Mouse (Mus musculus): ENCODE measurements around the gene Atp8a2. TPM values are rescaled to one million over a fixed set of nuclear protein-coding genes. Genes with fewer than 3 reads are reported as not detected.

Atp8a2 gene
- polyA plus RNA-seq, 1 experiment from 2014 or later, result 10.8 TPM

GRCm38 (mm10) chr14:60117792-60118585 is 79.0 kb downstream of the Atp8a2 start:
- Histone ChIP-seq H3K4me1 (replicated peaks) (peaks cover 4% of the 10 kb centered on the region; the same call in 1 of the 2 replicates), H3K36me3 (no peaks in the 10 kb centered on the region), H3K9me3 (replicated peaks) (no peaks in the 10 kb centered on the region), H3K27me3 (replicated peaks) (no peaks in the 10 kb centered on the region), H3K4me3 (no peak overlapping the region), H3K9ac (no peak overlapping the region), H3K27ac (ENCODE audit: poor library complexity, severe bottlenecking) (no peak overlapping the region), H3K4me2 (no peak overlapping the region)
- WGBS, result 65% methylated on average over 9 of the region's 9 CpGs
- no peak for ATAC-seq (ENCODE audit: insufficient number of reproducible peaks, low FRiP score)

GRCm38 (mm10) chr14:60086808-60087725 is 109.9 kb downstream of the Atp8a2 start:
- peak; percentile 79 for ATAC-seq (ENCODE audit: insufficient number of reproducible peaks, low FRiP score)

GRCm38 (mm10) chr14:60086254-60086807 is 110.6 kb downstream of the Atp8a2 start:
- Histone ChIP-seq H3K4me2 (peak overlapping the region; percentile 86), H3K27me3 (replicated peaks) (peaks cover 21% of the 10 kb centered on the region; the same call in 1 of the 2 replicates), H3K9ac (peak overlapping the region; percentile 31; the same call in 1 of the 2 replicates), H3K9me3 (replicated peaks) (no peaks in the 10 kb centered on the region), H3K4me3 (peak overlapping the region; percentile 47), H3K4me1 (replicated peaks) (peaks cover 12% of the 10 kb centered on the region), H3K27ac (ENCODE audit: poor library complexity, severe bottlenecking) (no peak overlapping the region), H3K36me3 (no peaks in the 10 kb centered on the region)
- ATAC-seq (ENCODE audit: insufficient number of reproducible peaks, low FRiP score), result no peak; the same call in 1 of the 2 replicates
- 4% methylated on average over 21 of the region's 21 CpGs for WGBS

More at GRCm38 (mm10) chr14:60086808-60087725, 109.9 kb downstream of the Atp8a2 start:
- H3K9me3 ChIP-seq (replicated peaks), result no peaks in the 10 kb centered on the region
- H3K27ac ChIP-seq (ENCODE audit: poor library complexity, severe bottlenecking), result no peak overlapping the region
- peak overlapping the region; percentile 47 for H3K4me3 ChIP-seq
- peak overlapping the region; percentile 31; the same call in 1 of the 2 replicates for H3K9ac ChIP-seq
- H3K36me3 ChIP-seq, result no peaks in the 10 kb centered on the region
- 11% methylated on average over 32 of the region's 33 CpGs for WGBS
- H3K4me1 ChIP-seq (replicated peaks), result peaks cover 12% of the 10 kb centered on the region
- peaks cover 21% of the 10 kb centered on the region; the same call in 1 of the 2 replicates for H3K27me3 ChIP-seq (replicated peaks)
- peak overlapping the region; percentile 86 for H3K4me2 ChIP-seq

GRCm38 (mm10) chr14:60082771-60083170 is 114.2 kb downstream of the Atp8a2 start:
- peaks cover 12% of the 10 kb centered on the region for H3K4me1 ChIP-seq (replicated peaks)
- no peaks in the 10 kb centered on the region for H3K9me3 ChIP-seq (replicated peaks)
- no peak overlapping the region for H3K27ac ChIP-seq (ENCODE audit: poor library complexity, severe bottlenecking)
- ATAC-seq (ENCODE audit: insufficient number of reproducible peaks, low FRiP score), result no peak
- H3K36me3 ChIP-seq, result no peaks in the 10 kb centered on the region
- no peak overlapping the region for H3K4me2 ChIP-seq
- no peak overlapping the region for H3K9ac ChIP-seq
- peaks cover 20% of the 10 kb centered on the region; the same call in 1 of the 2 replicates for H3K27me3 ChIP-seq (replicated peaks)
- 79% methylated on average over 8 of the region's 8 CpGs for WGBS
- no peak overlapping the region for H3K4me3 ChIP-seq

- 68% methylated on average over 4 of the region's 4 CpGs for WGBS
- Histone ChIP-seq H3K27me3 (replicated peaks) (no peaks in the 10 kb centered on the region), H3K9ac (no peak overlapping the region), H3K27ac (ENCODE audit: poor library complexity, severe bottlenecking) (no peak overlapping the region), H3K4me3 (no peak overlapping the region), H3K4me2 (no peak overlapping the region), H3K9me3 (replicated peaks) (no peaks in the 10 kb centered on the region), H3K36me3 (no peaks in the 10 kb centered on the region), H3K4me1 (replicated peaks) (no peaks in the 10 kb centered on the region)
- no peak for ATAC-seq (ENCODE audit: insufficient number of reproducible peaks, low FRiP score)
Measured at GRCm38 (mm10) chr14:60072496-60072895, 124.5 kb downstream of the Atp8a2 start.

GRCm38 (mm10) chr14:60065186-60065585 is 131.8 kb downstream of the Atp8a2 start:
- Histone ChIP-seq H3K4me1 (replicated peaks) (no peaks in the 10 kb centered on the region; the same call in 1 of the 2 replicates), H3K36me3 (no peaks in the 10 kb centered on the region), H3K4me3 (no peak overlapping the region), H3K9ac (no peak overlapping the region), H3K9me3 (replicated peaks) (no peaks in the 10 kb centered on the region), H3K27me3 (replicated peaks) (no peaks in the 10 kb centered on the region), H3K4me2 (no peak overlapping the region), H3K27ac (ENCODE audit: poor library complexity, severe bottlenecking) (no peak overlapping the region)
- no peak for ATAC-seq (ENCODE audit: insufficient number of reproducible peaks, low FRiP score)
- WGBS, result 70% methylated on average over 3 of the region's 3 CpGs

GRCm38 (mm10) chr14:60061023-60061422 is 136.0 kb downstream of the Atp8a2 start:
- ATAC-seq (ENCODE audit: insufficient number of reproducible peaks, low FRiP score), result no peak
- no peak overlapping the region for H3K9ac ChIP-seq
- H3K4me2 ChIP-seq, result no peak overlapping the region
- no peak overlapping the region for H3K4me3 ChIP-seq
- no peaks in the 10 kb centered on the region for H3K36me3 ChIP-seq
- no peak overlapping the region for H3K27ac ChIP-seq (ENCODE audit: poor library complexity, severe bottlenecking)
- no peaks in the 10 kb centered on the region; the same call in 1 of the 2 replicates for H3K4me1 ChIP-seq (replicated peaks)
- WGBS, result 77% methylated on average over 3 of the region's 3 CpGs
- no peaks in the 10 kb centered on the region for H3K27me3 ChIP-seq (replicated peaks)
- no peaks in the 10 kb centered on the region for H3K9me3 ChIP-seq (replicated peaks)

- H3K9ac ChIP-seq, result no peak overlapping the region
- H3K36me3 ChIP-seq, result no peaks in the 10 kb centered on the region
- no peak overlapping the region for H3K4me2 ChIP-seq
- H3K9me3 ChIP-seq (replicated peaks), result no peaks in the 10 kb centered on the region
- ATAC-seq (ENCODE audit: insufficient number of reproducible peaks, low FRiP score), result no peak
- H3K27me3 ChIP-seq (replicated peaks), result no peaks in the 10 kb centered on the region
- no peaks in the 10 kb centered on the region for H3K4me1 ChIP-seq (replicated peaks)
- no peak overlapping the region for H3K4me3 ChIP-seq
- WGBS, result 29% methylated on average over 3 of the region's 3 CpGs
- no peak overlapping the region for H3K27ac ChIP-seq (ENCODE audit: poor library complexity, severe bottlenecking)
Measured at GRCm38 (mm10) chr14:60058867-60059266, 138.1 kb downstream of the Atp8a2 start.

GRCm38 (mm10) chr14:60055231-60055630 is 141.7 kb downstream of the Atp8a2 start:
- Histone ChIP-seq H3K9ac (no peak overlapping the region), H3K4me2 (no peak overlapping the region), H3K9me3 (replicated peaks) (no peaks in the 10 kb centered on the region), H3K36me3 (no peaks in the 10 kb centered on the region), H3K27ac (ENCODE audit: poor library complexity, severe bottlenecking) (no peak overlapping the region), H3K4me1 (replicated peaks) (no peaks in the 10 kb centered on the region), H3K4me3 (no peak overlapping the region), H3K27me3 (replicated peaks) (no peaks in the 10 kb centered on the region)
- no peak for ATAC-seq (ENCODE audit: insufficient number of reproducible peaks, low FRiP score)
- WGBS, result 78% methylated on average over 4 of the region's 4 CpGs

GRCm38 (mm10) chr14:60030666-60031065 is 166.3 kb downstream of the Atp8a2 start:
- no peak overlapping the region for H3K9ac ChIP-seq
- no peak overlapping the region for H3K27ac ChIP-seq (ENCODE audit: poor library complexity, severe bottlenecking)
- H3K4me2 ChIP-seq, result no peak overlapping the region
- no peaks in the 10 kb centered on the region for H3K9me3 ChIP-seq (replicated peaks)
- H3K36me3 ChIP-seq, result no peaks in the 10 kb centered on the region
- H3K4me3 ChIP-seq, result no peak overlapping the region
- no peaks in the 10 kb centered on the region for H3K27me3 ChIP-seq (replicated peaks)
- ATAC-seq (ENCODE audit: insufficient number of reproducible peaks, low FRiP score), result no peak
- peaks cover 4% of the 10 kb centered on the region; the same call in 1 of the 2 replicates for H3K4me1 ChIP-seq (replicated peaks)
- WGBS, result 64% methylated on average over 2 of the region's 2 CpGs
